Mouse (Mus musculus) midbrain, embryonic 15.5 days (tissue): Measurements from ENCODE around the gene Ndfip2. TPM values are rescaled to one million over a fixed set of nuclear protein-coding genes. Genes with fewer than 3 reads are reported as not detected.

Experiments
- ATAC-seq: fragments of 200-750 bp; cut with Nextera tagmentation; replicated peaks from 2 replicates; pipeline ENCODE4 v1.8.0; 2017; ENCODE audit warnings: moderate TSS enrichment
- H3K27ac ChIP-seq: fragments of 300-500 bp; sonication (generic); 2 replicates; pipeline ENCODE4 v1.5.1; 2015; ENCODE audit warnings: mild to moderate bottlenecking, inconsistent platforms
- H3K27me3 ChIP-seq: fragments of 300-500 bp; sonication (generic); replicated peaks from 2 replicates; pipeline ENCODE4 v1.6.1; 2015; ENCODE audit warnings: inconsistent platforms
- H3K36me3 ChIP-seq: fragments of 300-500 bp; sonication (generic); replicated peaks from 2 replicates; pipeline ENCODE4 v1.6.1; 2015; ENCODE audit warnings: inconsistent platforms
- H3K4me1 ChIP-seq: fragments of 300-500 bp; sonication (generic); 2 replicates; pipeline ENCODE4 v1.6.1; 2015; ENCODE audit warnings: inconsistent platforms
- H3K4me2 ChIP-seq: fragments of 300-500 bp; sonication (generic); 2 replicates; pipeline ENCODE4 v1.6.1; 2015; ENCODE audit warnings: inconsistent platforms, mild to moderate bottlenecking, moderate library complexity
- H3K4me3 ChIP-seq: fragments of 300-500 bp; sonication (generic); 2 replicates; pipeline ENCODE4 v1.5.1; 2015; ENCODE audit warnings: mild to moderate bottlenecking, inconsistent platforms
- H3K9ac ChIP-seq: fragments of 300-500 bp; sonication (generic); 2 replicates; pipeline ENCODE4 v1.6.1; 2015; ENCODE audit warnings: mild to moderate bottlenecking, inconsistent platforms
- H3K9me3 ChIP-seq: fragments of 300-500 bp; sonication (generic); 2 replicates; pipeline ENCODE4 v1.6.1; 2016; ENCODE audit warnings: inconsistent platforms
- WGBS: fragments of 180-500 bp; shearing (Covaris S2); methylation state at CpG from one replicate; pipeline ENCODE4 v1.1.7; 2015; ENCODE audit warnings: mixed read lengths; 5-methylcytosine and 5-hydroxymethylcytosine counted together
- polyA plus RNA-seq: library from polyadenylated mRNA; unstranded; fragments of >200 nt; fragmentation: Nextera tagmentation; extraction: Ambion mirVana; gene quantifications from 2 replicates; pipeline ENCODE4 v1.2.1, GENCODE M21; 2015

Gene Ndfip2
- polyA plus RNA-seq, 1 experiment from 2014 or later: 104 TPM

DNA sequence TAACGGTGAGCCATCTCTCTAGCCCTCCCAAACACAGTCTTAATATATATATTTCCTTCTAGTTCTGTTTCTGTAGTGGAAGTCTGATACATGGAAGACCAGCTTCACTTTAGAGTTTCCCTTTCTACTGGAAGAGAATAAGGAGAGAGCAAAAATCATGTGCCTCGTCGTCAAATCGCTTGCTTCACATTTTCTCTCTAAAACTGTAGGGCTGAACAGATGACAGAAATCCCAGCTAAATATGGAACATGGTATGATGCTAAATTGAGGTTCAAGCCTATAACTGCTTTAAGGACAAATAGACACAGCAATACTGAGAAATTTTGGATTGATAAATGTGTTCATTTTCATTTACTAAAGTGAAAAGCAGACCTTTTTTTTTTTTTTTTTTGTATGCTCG is 4.0 kb upstream of the Ndfip2 start:
- 92% methylated on average over 5 of the region's 5 CpGs for WGBS
- Histone ChIP-seq H3K9me3 (no peaks in the 10 kb centered on the region), H3K27me3 (no peaks in the 10 kb centered on the region)

DNA sequence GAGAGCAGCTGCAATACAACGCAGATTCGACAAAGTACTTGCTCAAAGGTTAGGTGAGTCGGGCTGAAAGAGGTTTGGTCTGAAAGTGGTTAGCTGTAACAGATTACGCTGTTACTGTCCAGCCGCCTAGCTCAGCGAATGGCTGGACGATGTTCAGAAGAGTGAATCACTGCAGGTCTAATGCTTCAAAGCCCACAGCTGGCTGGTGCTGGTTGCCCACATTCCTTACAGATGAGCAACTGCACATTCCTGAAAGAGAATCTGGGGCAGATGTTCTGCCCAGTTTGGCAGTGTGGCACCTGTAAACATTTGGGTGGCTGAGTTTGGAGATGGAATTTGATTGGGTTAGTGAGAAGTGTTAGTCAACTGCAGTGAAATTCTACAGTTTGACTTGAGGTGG is 2.8 kb upstream of the Ndfip2 start:
- no peak overlapping the region for H3K4me3 ChIP-seq
- H3K4me1 ChIP-seq: peaks cover 9% of the 10 kb centered on the region
- 89% methylated on average over 7 of the region's 7 CpGs for WGBS
- no peaks in the 10 kb centered on the region for H3K27me3 ChIP-seq
- H3K9ac ChIP-seq: no peak overlapping the region
- no peak for ATAC-seq
- H3K36me3 ChIP-seq: no peaks in the 10 kb centered on the region
- no peak overlapping the region for H3K4me2 ChIP-seq
- no peaks in the 10 kb centered on the region for H3K9me3 ChIP-seq
- no peak overlapping the region for H3K27ac ChIP-seq

More for the DNA sequence above, 4.0 kb upstream of the Ndfip2 start:
- Histone ChIP-seq H3K4me1 (0 out of 2 replicates have a peak, but pooled peaks cover 2% of the 10 kb centered on the region), H3K27ac (no peak overlapping the region), H3K4me3 (no peak overlapping the region), H3K4me2 (no peak overlapping the region), H3K36me3 (no peaks in the 10 kb centered on the region), H3K9ac (no peak overlapping the region)
- no peak for ATAC-seq

DNA sequence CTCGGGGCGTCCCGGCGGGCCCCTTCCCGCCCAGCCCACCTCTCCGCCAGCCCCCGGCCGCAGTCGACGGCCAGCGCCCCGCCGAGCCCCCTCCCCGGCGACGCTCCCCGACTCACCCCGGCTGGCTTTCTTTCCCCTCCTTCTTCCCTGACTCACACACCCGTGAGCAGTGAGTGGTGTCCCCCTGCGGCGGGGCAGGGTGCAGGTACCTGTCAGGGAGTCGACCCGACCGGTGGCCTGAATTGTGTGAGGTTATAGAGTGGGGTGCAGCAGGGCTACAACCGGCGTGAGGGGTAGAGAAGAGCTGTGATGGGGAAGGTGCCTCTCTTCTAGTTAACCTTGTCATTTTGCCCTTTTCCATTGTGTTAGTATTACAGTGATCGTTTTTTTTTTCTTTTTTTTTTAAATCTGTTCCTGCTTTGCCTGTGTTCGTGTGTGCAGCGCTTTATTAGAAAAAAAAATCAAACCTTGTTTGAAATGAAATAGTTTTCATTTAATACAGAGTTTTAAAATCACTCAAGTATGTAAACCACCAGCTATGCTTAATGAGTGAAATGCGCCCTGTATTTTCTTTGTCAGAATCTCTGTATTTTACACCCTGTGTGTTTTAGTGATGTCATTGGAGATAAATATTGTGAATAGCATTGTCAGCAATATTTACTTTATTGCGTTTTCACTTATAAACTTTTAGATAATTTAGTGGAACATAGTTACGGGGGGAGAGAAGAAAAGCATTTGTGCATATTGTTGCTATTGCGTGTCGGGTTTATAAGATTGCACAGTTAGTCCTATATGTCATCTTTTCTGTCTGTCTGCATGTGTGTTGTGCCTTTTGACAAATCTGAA is 885 bp downstream of the Ndfip2 start:
- Histone ChIP-seq H3K4me3 (peak overlapping the region; percentile 82), H3K4me1 (peaks cover 19% of the 10 kb centered on the region), H3K9ac (peak overlapping the region; percentile 91), H3K36me3 (no peaks in the 10 kb centered on the region), H3K9me3 (no peaks in the 10 kb centered on the region), H3K27me3 (no peaks in the 10 kb centered on the region), H3K4me2 (peak overlapping the region; percentile 49), H3K27ac (peak overlapping the region; percentile 92)
- ATAC-seq: peak; percentile 81
- 8% methylated on average over 31 of the region's 34 CpGs for WGBS

DNA sequence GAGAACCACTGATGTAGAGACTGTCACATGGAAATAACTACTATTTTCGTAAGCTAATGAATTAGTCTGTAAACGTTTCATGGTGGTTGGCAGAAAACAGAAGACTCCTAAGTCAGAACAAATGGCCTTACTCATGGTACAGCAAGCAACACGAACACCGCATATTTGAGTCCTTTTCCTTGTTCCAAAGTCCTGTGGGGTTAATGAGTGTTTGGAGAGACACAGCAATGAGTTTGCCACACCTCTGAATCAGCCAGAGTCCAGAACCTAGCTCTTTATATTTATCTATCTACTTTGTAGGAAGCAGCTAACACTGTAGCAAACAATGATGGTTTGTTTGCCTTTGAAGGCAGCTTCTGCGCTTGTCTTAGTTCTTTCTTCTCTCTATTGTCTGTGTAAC is 4.5 kb downstream of the Ndfip2 start:
- Histone ChIP-seq H3K4me1 (peaks cover 18% of the 10 kb centered on the region), H3K36me3 (no peaks in the 10 kb centered on the region), H3K4me3 (no peak overlapping the region), H3K4me2 (no peak overlapping the region), H3K27ac (no peak overlapping the region), H3K9me3 (no peaks in the 10 kb centered on the region), H3K9ac (no peak overlapping the region), H3K27me3 (no peaks in the 10 kb centered on the region)
- ATAC-seq: no peak
- 65% methylated on average over 5 of the region's 5 CpGs for WGBS

DNA sequence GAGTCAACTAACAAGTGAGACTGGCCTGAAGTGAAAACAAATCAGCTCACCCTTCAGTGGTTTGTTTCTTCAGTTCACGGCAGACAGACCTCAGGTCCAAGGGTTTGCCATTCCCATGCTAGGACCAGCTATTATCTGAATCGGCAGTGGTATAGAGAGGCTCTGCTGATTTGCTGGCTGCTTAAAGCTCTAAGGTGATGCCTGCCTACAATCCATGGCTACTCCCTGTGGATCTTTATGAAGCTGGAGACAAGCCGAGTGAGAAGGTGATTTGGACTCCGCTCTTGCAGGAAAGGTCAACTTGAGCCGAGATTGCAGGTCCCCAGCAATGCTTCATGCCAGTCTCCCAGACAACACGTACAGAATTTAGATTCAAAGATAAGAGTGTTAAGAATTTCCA is 8.7 kb downstream of the Ndfip2 start:
- no peak overlapping the region for H3K27ac ChIP-seq
- H3K9ac ChIP-seq: no peak overlapping the region
- no peak overlapping the region for H3K4me3 ChIP-seq
- H3K4me2 ChIP-seq: no peak overlapping the region
- 0 out of 2 replicates have a peak, but pooled peaks cover 5% of the 10 kb centered on the region for H3K4me1 ChIP-seq
- no peaks in the 10 kb centered on the region for H3K27me3 ChIP-seq
- no peaks in the 10 kb centered on the region for H3K36me3 ChIP-seq
- no peak for ATAC-seq
- 70% methylated on average over 6 of the region's 6 CpGs for WGBS
- no peaks in the 10 kb centered on the region for H3K9me3 ChIP-seq

DNA sequence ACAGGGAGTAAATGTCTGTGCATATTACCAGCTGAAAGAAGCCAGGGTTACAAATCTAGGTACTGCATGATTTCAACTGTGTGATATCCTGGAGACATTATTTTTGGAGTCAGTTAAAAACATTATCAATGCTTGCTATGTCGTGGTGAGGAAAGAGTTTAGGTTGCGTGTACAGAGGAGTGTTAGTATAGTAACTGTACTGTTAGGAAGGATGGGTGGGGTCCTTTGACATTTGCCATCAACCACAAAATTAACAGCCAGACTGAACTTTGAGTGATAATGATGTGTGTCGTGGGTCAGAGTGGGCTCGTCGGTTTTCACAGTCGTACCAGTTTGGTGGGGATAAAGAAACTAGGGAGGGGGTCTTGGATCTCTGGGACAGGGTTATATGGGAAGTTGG is 13.7 kb downstream of the Ndfip2 start:
- H3K4me1 ChIP-seq: 0 out of 2 replicates have a peak, but pooled peaks cover 3% of the 10 kb centered on the region
- 88% methylated on average over 6 of the region's 6 CpGs for WGBS
- H3K36me3 ChIP-seq: no peaks in the 10 kb centered on the region
- no peak overlapping the region for H3K9ac ChIP-seq
- H3K4me3 ChIP-seq: no peak overlapping the region
- no peak for ATAC-seq
- no peaks in the 10 kb centered on the region for H3K9me3 ChIP-seq
- H3K27ac ChIP-seq: no peak overlapping the region
- no peak overlapping the region for H3K4me2 ChIP-seq
- H3K27me3 ChIP-seq: no peaks in the 10 kb centered on the region

DNA sequence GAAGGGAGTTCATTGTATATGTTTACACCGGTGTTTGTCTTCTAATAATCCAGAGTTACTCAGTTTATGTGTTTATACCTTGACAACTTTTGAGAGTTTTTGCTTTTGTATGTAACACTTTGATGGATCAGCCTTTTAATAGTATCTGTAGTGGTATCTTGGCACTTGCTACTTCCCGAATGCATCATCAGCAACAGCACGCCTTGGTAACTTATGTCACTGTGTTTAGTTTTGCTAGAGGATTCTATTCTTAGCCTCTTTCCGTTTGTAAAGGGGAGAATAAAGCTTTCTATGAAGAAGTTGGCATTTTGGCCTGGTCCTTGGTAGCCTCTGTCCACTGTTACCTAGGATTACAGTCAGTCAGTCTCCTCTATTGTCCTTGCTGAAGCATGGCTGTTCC is 14.2 kb downstream of the Ndfip2 start:
- no peaks in the 10 kb centered on the region for H3K9me3 ChIP-seq
- no peaks in the 10 kb centered on the region for H3K27me3 ChIP-seq
- no peak overlapping the region for H3K27ac ChIP-seq
- H3K4me1 ChIP-seq: 0 out of 2 replicates have a peak, but pooled peaks cover 3% of the 10 kb centered on the region
- H3K4me3 ChIP-seq: no peak overlapping the region
- WGBS: 85% methylated on average over 4 of the region's 4 CpGs
- no peak overlapping the region for H3K4me2 ChIP-seq
- no peak overlapping the region for H3K9ac ChIP-seq
- no peaks in the 10 kb centered on the region for H3K36me3 ChIP-seq
- no peak for ATAC-seq

DNA sequence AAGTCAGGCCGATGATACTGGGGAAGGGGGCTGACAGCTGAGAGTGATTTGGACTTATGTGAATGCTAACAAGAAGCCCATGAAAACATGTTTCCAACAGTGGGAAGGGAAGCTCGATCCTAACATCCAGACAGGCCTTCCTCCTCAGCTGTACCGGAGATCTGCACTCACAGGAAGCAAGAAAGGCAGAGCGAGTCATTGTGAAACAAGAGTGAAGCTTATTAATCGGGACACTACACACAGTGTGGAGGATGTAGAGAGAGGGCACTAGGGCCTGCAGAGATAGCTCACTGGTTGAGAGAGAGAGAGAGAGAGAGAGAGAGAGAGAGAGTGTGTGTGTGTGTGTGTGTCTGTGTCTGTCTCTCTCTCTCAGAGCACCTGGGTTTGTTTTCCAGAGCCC is 16.8 kb downstream of the Ndfip2 start:
- 0 out of 2 replicates have a peak, but pooled peaks cover 3% of the 10 kb centered on the region for H3K4me1 ChIP-seq
- H3K27me3 ChIP-seq: no peaks in the 10 kb centered on the region
- no peak overlapping the region for H3K4me3 ChIP-seq
- WGBS: 67% methylated on average over 5 of the region's 5 CpGs
- no peak overlapping the region for H3K4me2 ChIP-seq
- no peaks in the 10 kb centered on the region for H3K36me3 ChIP-seq
- no peak overlapping the region for H3K9ac ChIP-seq
- no peaks in the 10 kb centered on the region for H3K9me3 ChIP-seq
- ATAC-seq: no peak
- H3K27ac ChIP-seq: no peak overlapping the region

DNA sequence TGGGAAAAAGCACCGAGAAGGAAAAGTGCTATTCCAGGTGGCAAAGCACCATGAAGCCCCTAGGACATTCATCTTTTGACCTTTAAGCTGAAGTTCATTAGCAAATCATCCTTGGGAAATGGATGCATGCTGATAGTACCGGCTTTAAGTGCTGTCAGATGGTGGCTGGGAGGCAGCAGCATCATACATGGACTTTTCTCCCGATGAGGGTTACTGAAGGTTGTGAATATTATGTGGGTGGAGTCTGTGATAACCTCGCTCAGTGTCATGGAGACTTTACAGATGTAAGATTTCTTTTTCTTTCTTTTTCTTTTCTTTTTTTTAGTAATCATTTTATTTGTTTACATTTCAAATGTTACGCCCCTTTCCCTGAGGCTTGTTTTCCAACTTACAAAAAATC is 18.9 kb downstream of the Ndfip2 start:
- H3K36me3 ChIP-seq: no peaks in the 10 kb centered on the region
- H3K27me3 ChIP-seq: no peaks in the 10 kb centered on the region
- 75% methylated on average over 5 of the region's 5 CpGs for WGBS
- no peak overlapping the region for H3K4me2 ChIP-seq
- no peak overlapping the region for H3K27ac ChIP-seq
- H3K4me3 ChIP-seq: no peak overlapping the region
- H3K9me3 ChIP-seq: no peaks in the 10 kb centered on the region
- no peak overlapping the region for H3K9ac ChIP-seq
- 0 out of 2 replicates have a peak, but pooled peaks cover 3% of the 10 kb centered on the region for H3K4me1 ChIP-seq
- ATAC-seq: no peak

DNA sequence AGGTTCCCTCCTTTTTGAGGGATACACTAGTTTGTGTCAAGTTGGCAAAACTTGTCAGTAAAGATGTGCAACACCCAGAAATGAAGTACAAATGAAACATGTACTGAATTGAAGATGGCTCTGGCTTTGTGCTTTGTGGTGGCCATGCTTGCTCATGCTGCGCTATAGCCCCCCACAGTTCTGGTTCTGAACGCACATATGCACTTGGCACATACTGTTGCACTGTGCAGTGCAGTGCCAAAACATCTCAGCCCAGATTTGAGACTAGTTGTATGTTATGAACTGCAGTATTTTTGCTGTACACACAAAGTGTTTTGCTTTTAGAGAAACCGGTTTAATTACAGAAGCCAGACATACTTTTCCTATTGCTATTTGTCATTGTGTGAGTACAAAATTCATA is 25.7 kb downstream of the Ndfip2 start:
- Histone ChIP-seq H3K4me3 (no peak overlapping the region), H3K9me3 (no peaks in the 10 kb centered on the region), H3K9ac (no peak overlapping the region), H3K27me3 (no peaks in the 10 kb centered on the region), H3K27ac (no peak overlapping the region), H3K36me3 (0 out of 2 replicates have a peak, but pooled peaks cover 2% of the 10 kb centered on the region), H3K4me1 (no peaks in the 10 kb centered on the region), H3K4me2 (no peak overlapping the region)
- 94% methylated on average over 3 of the region's 3 CpGs for WGBS
- no peak for ATAC-seq

DNA sequence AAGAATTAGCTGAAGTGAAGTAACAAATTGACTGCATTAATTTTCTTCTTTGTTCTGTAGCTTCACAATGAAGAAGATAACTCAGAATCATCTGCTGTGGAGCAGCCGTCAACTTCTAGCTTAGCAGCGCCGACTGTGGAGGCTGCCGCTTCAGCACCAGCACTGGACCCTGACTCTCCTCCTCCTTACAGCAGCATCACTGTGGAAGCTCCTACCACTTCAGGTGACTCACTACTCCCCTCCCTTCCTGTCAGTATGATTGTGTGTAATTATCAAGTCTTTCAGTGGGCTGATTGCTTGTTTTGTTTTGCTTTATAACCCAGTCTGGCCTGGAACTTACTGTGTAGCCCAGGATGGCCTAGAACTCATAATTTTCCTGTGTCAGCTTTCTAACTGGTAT is 29.2 kb downstream of the Ndfip2 start:
- H3K9ac ChIP-seq: no peak overlapping the region
- no peak overlapping the region for H3K4me3 ChIP-seq
- H3K27me3 ChIP-seq: no peaks in the 10 kb centered on the region
- 86% methylated on average over 4 of the region's 4 CpGs for WGBS
- H3K4me2 ChIP-seq: no peak overlapping the region
- no peaks in the 10 kb centered on the region for H3K4me1 ChIP-seq
- ATAC-seq: no peak
- 0 out of 2 replicates have a peak, but pooled peaks cover 2% of the 10 kb centered on the region for H3K36me3 ChIP-seq
- no peak overlapping the region for H3K27ac ChIP-seq
- H3K9me3 ChIP-seq: no peaks in the 10 kb centered on the region

DNA sequence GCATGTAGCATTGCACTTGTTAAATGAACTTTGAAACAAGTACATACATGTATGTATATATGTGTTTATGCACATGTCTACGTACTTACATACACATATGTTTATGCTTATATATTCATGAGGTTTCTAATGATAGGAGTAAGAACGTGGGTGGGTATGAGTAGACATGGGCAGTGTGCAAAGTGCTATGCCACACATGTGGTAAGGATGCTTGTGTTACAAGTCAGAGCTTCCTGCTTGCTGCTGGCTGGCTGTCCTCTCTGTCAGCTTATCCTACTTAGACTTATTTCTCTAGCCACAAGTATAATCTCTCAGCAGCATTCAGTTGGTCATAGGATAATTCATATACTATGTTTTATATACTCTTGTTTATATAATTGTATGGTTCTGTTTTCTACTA is 29.6 kb downstream of the Ndfip2 start:
- no peak overlapping the region for H3K4me2 ChIP-seq
- H3K9ac ChIP-seq: no peak overlapping the region
- no peak overlapping the region for H3K4me3 ChIP-seq
- H3K9me3 ChIP-seq: no peaks in the 10 kb centered on the region
- no peak overlapping the region for H3K27ac ChIP-seq
- ATAC-seq: no peak
- 97% methylated on average over 2 of the region's 2 CpGs for WGBS
- H3K36me3 ChIP-seq: 0 out of 2 replicates have a peak, but pooled peaks cover 2% of the 10 kb centered on the region
- H3K27me3 ChIP-seq: no peaks in the 10 kb centered on the region
- H3K4me1 ChIP-seq: no peaks in the 10 kb centered on the region

DNA sequence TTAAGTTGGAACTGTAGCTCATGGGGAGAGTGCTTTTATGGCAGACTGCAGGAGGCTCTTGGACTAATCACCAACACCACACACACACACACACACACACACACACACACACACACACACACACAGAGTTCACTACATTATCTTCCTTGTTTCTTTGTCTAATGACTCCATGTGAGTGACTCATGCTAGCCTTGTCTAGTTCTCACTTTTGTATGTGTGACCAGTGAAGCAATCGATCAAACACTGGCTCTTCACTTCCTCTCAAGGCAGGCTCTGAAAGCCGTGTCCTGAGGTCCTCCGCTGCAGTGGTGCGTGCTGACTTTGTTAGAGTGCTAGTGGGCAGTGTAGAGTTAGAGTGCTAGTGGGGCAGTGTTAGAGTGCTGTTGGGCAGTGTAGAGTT is 30.2 kb downstream of the Ndfip2 start:
- H3K27me3 ChIP-seq: no peaks in the 10 kb centered on the region
- WGBS: 94% methylated on average over 4 of the region's 4 CpGs
- no peak overlapping the region for H3K4me3 ChIP-seq
- 0 out of 2 replicates have a peak, but pooled peaks cover 2% of the 10 kb centered on the region for H3K36me3 ChIP-seq
- H3K4me2 ChIP-seq: no peak overlapping the region
- H3K9me3 ChIP-seq: no peaks in the 10 kb centered on the region
- ATAC-seq: no peak
- no peaks in the 10 kb centered on the region for H3K4me1 ChIP-seq
- H3K27ac ChIP-seq: no peak overlapping the region
- H3K9ac ChIP-seq: no peak overlapping the region
